Mouse (Mus musculus) heart, postnatal 10 days (tissue): ENCODE data around the gene Tpst2. TPM values are rescaled to one million over a fixed set of nuclear protein-coding genes. Genes with fewer than 3 reads are reported as not detected.

Experiments used
- DNase-seq, 2 experiments: peaks; one replicate each; pipeline ENCODE4 v3.0.0; 2021
- intact Hi-C: fragments of 180-260 bp; cut with DNase I; formaldehyde crosslinking; loops from one replicate; pipeline ENCODE4 v1.15.1; 2025
- total RNA-seq, 2 experiments: library from RNA; stranded (reverse); gene quantifications; 2 replicates each; pipeline ENCODE4 v1.2.3; 2021

The Tpst2 gene
- total RNA-seq, 2 experiments from 2014 or later: 48.3 to 61.0 TPM

DNA sequence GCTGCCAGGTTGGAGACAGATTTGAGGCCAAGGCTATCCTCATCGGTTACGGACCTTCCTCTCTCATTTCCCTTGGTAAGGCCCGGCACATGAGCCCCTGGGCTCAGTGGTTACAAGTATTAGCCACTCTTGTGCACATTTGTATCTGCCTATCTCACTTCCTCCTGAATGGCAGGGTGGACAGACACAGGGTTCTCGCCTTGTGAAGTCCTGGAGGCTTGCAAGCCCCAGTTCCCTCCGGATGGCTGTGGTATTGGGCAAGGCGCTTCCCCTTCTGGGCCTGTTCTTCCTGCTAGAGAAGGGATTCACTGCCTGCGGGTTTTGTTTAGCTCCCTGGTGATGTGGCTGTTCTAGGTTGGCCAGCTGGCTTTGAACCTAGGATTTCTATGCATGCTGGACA lies 3.7 kb downstream of the Tpst2 start:
- intact Hi-C loops: no loop called here
- peak in 1 of 2 experiments; percentile 45 for DNase-seq

DNA sequence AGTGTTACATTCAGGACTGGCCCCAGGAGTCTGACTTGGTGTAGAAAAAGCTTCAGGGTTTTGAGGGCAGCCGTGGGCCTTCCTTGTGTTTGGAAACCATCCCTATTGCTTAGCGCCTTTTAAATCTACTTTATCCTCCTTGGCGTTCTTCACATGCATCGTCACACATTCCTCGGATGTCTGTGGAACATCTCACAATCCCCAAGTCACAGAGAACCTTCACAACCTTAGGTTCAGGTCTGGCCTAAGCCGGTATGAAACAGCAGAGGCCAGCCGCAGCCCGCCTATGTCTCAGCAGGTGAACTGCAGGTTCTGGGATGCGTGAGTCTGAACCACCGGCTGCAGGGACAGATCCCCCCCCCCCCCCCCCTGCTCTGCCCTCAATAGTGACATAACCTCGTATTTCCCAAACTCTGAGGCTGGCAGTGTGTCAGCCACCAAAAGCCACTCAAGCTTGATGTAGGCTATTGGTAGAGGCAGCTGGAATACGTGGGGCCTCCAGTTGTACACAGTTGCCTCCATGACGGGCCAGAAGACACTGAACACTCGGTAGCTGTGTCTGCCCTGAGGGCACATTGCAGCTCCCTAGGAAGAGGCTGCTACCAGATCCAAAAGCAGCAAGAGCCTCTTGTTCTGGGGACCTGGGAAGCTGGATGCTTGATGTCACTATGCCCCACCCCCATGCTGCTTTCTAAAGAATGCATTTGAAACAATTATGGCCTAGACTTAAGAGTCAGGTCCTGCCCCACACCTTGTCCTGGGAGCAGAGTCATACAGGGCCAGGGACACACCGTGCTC lies 4.6 kb downstream of the Tpst2 start:
- intact Hi-C loops: no loop called here

GRCm38 (mm10) chr5:112281676-112282075 lies 5.2 kb downstream of the Tpst2 start:
- intact Hi-C loops: no loop called here
- no peak for DNase-seq

More for the DNA sequence above, 4.6 kb downstream of the Tpst2 start:
- DNase-seq: no peak

- intact Hi-C loops: no loop called here
- no peak for DNase-seq
These were observed 5.8 kb downstream of the Tpst2 start for GRCm38 (mm10) chr5:112282123-112282779.

- intact Hi-C loops: no loop called here
- no peak for DNase-seq
These were observed 6.4 kb downstream of the Tpst2 start for GRCm38 (mm10) chr5:112282780-112283482.

DNA sequence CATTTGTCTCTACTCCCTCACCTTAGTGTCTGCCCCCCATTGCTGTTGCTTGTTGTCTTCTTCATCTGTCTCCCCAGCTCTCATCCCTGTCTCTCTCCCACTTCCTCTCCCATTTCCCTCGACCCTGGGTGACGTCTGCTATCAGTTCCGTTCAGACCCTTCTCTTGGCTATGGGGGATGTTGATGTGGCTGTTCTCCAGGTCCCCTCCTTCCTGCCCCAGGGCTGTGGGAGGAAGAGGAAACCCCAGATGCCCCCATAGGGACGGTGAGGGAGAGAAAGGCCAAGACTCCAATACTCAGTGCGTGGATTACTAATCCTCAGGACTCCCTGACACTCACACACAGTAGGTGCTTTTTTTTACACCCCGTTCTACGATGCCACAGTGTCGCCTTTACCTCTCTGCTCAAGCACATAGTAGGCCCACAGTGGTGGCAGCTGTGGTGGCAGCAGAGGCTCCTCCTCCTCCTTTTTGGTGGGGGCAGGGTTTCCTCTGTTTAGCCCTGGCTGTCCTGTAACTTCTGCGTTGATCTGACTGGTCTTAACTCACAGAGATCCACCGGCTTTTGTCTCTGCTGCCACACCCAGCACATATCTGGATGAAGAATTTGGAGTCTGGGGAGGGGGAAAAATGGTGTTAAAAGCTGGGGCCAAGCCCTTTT lies 7.2 kb downstream of the Tpst2 start:
- DNase-seq: peak; percentile 50 to 66
- intact Hi-C loops: no loop called here

GRCm38 (mm10) chr5:112284203-112284582 lies 7.7 kb downstream of the Tpst2 start:
- intact Hi-C loops: no loop called here
- no peak for DNase-seq

DNA sequence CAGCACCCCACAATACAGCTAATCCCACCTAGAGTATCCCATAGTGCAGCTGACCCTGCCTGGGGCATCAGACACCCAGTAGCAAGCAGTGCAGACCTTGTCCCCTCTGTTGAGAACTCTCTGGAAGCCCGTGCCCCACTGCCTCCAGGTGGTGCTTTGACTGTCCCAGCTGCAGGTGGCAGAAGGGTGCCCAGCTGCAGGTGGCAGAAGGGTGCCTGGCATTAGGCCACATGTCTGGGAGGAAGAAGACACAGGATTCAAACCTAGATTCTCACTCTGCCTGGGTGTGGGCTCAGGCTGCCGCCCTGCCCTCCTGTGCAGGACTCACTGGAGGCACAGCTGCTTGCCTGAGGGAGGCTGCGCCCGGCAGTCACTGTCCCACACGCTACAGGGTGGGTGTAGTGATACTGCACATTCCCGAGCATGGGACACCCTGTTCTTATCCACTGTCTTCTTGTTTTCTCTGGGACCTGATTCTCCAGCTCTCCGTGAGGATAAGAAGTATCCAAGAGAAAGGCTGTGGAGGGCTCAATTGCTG lies 9.1 kb downstream of the Tpst2 start:
- DNase-seq: no peak
- intact Hi-C loops: no loop called here

GRCm38 (mm10) chr5:112286608-112286983 lies 10.1 kb downstream of the Tpst2 start:
- DNase-seq: no peak
- intact Hi-C loops: no loop called here

- intact Hi-C loops: no loop called here
- no peak for DNase-seq
These were observed 10.6 kb downstream of the Tpst2 start for GRCm38 (mm10) chr5:112286984-112287641.

DNA sequence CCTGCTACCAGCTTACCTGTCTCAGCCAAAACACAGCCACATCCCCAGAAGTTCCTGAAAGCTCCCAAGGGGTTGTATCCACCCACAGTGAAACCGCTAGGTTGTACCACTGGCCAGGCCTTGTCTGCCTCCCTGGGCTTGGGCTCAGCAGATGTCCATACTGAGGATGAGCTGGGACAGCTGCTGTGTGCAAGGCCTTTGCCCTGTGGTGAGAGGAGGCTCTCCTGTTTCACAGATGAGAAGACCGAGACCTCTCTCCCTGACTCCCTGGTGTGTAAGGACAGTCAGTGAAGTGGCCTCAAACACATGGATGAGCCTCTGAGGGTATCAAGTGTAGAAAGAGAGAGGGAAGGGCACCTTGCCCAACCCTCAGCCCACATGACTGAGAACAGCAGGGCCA lies 11.2 kb downstream of the Tpst2 start:
- intact Hi-C loops: no loop called here
- no peak for DNase-seq

GRCm38 (mm10) chr5:112288193-112289141 lies 12.0 kb downstream of the Tpst2 start:
- DNase-seq: peak in 1 of 2 experiments; percentile 46
- intact Hi-C loops: no loop called here

- DNase-seq: peak; percentile 52 to 73
- intact Hi-C loops: no loop called here
These were observed 12.7 kb downstream of the Tpst2 start for GRCm38 (mm10) chr5:112289236-112289635.

- peak; percentile 70 to 79 for DNase-seq
- intact Hi-C loops: no loop called here
These were observed 13.5 kb downstream of the Tpst2 start for GRCm38 (mm10) chr5:112289819-112290535.

DNA sequence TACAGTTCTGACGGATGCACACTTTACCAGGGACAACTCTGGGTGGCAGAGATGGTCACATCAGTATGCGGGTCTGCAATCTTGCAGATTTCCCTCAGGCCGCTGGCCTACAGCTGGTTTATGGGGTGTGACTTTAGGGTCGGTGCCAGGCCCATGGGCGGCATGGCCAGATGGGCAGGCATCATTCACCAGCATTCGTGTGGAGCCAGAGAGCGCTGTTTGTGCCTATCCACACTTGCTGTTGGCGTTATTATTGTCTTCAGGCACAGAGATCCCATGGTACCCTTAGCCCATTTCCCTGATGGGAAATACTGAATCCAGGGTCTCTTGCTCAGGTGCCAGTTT lies 14.0 kb downstream of the Tpst2 start:
- DNase-seq: no peak
- intact Hi-C loops: no loop called here

DNA sequence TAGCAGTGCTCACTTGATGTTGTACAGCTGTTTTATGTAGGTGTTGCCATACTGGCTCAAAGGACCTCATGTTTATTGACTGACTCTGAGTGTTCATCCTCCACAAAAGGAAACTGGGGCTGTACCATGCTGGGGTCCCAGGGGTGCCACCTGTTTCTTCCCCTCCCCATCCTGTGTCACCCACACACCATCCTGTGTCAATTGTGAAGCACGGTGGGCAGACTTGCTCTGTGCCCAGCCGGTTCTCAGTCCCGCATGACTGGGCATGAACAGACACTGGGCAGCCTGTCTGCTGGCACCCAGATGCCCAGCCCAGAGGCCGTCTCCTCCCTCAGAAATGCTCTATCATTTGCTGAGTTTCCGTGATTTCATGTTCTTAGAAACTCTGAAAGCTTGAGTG lies 15.4 kb downstream of the Tpst2 start:
- intact Hi-C loops: no loop called here
- no peak for DNase-seq

DNA sequence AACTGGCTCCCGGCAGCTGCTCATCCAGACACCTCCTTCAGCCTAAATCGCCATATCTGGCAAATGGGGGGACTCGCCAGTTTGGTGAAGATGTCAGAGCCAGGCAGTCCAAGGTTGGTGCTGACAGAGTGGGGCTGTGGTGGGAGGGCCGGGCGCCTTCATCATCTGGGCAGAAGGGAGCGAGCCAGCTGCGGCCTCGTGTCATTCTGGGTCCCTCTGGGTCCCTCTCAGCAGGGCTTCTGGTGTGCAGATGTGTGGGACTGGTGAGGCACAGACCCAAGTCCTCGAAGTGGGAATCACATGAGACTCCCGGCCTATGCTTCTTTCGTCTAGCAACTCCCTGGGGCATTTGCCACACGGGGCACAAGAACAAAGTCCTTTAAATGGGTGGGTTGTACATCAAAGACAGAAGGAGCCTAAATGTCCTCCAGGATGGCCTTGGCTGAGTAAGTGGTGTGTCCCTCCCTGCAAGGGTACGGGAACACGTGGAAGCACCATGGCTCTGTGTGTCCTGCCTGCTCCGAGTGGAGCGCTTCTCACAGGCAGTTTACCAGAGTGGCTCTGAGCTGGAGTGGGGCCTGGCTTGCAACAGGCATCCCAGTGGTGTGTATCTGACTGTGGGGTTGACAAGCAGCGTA lies 16.0 kb downstream of the Tpst2 start:
- DNase-seq: no peak
- intact Hi-C loops: no loop called here

DNA sequence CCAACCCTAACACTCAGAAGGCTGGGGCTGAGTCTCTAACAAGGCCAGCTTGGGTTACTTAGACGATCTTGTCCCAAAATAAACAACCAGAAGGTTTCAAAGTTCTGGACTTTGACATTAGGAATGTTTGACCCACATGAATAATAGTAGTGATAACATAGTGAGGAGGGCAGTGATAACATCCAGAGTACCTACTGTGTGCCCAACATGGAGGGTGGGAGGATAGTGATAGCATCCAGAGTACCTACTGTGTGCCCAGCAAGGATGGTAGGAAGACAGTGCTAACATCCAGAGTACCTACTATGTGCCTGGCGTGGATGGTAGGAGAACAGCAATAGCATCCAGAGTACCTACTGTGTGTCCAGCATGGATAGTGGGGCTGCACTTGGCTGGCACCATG lies 17.3 kb downstream of the Tpst2 start:
- no peak for DNase-seq
- intact Hi-C loops: loop anchor here (2.0 kb wide), 1 partner anchor 53 kb away; no protein-coding TSS in a partner anchor
